Comparison of ENCODE assay signal across 8 mouse cellular contexts in genomic region chr6:54162786-54163185, GRCm38 (mm10).
DNase-seq lines count a peak whose midpoint lies in the region; ATAC-seq lines count a peak whose summit lies in the region.

No protein-coding gene starts in this region.

- peaks cover 9% of the 10 kb centered on the region; the same call in 1 of the 2 replicates for H3K4me1 ChIP-seq in kidney, embryonic 14.5 days (ENCODE audit: control insufficient read depth, insufficient read depth, low read length)
- peaks cover 23% of the 10 kb centered on the region for H3K4me1 ChIP-seq in intestine, embryonic 16.5 days (ENCODE audit: control insufficient read depth, insufficient read depth, low read length)
- H3K4me1 ChIP-seq in forebrain, embryonic 10.5 days, result peaks cover 20% of the 10 kb centered on the region
- 0 out of 2 replicates have a peak, but pooled peaks cover 4% of the 10 kb centered on the region for H3K4me1 ChIP-seq in forebrain, embryonic 11.5 days (replicated peaks; ENCODE audit: control insufficient read depth, insufficient read depth, low read length)

- peak overlapping the region; percentile 37; the same call in 1 of the 2 replicates for H3K27ac ChIP-seq in kidney, embryonic 14.5 days (ENCODE audit: low read depth, low read length)
- no peak overlapping the region for H3K27ac ChIP-seq in intestine, embryonic 16.5 days (ENCODE audit: low read length)
- H3K27ac ChIP-seq in forebrain, embryonic 10.5 days, result no peak overlapping the region
- no peak overlapping the region for H3K27ac ChIP-seq in forebrain, embryonic 11.5 days (ENCODE audit: low read depth, low read length)

- no peaks in the 10 kb centered on the region for H3K36me3 ChIP-seq in kidney, embryonic 14.5 days (ENCODE audit: control insufficient read depth, insufficient read depth, low read length)
- H3K36me3 ChIP-seq in intestine, embryonic 16.5 days (ENCODE audit: control insufficient read depth, insufficient read depth, low read length), result no peaks in the 10 kb centered on the region
- no peaks in the 10 kb centered on the region for H3K36me3 ChIP-seq in forebrain, embryonic 10.5 days (replicated peaks)
- no peaks in the 10 kb centered on the region for H3K36me3 ChIP-seq in forebrain, embryonic 11.5 days (ENCODE audit: control insufficient read depth, insufficient read depth, low read length)

- H3K9me3 ChIP-seq in kidney, embryonic 14.5 days (ENCODE audit: control insufficient read depth, low read length), result no peaks in the 10 kb centered on the region
- H3K9me3 ChIP-seq in intestine, embryonic 16.5 days (ENCODE audit: control insufficient read depth, low read length), result no peaks in the 10 kb centered on the region
- no peaks in the 10 kb centered on the region for H3K9me3 ChIP-seq in forebrain, embryonic 10.5 days
- no peaks in the 10 kb centered on the region for H3K9me3 ChIP-seq in forebrain, embryonic 11.5 days (ENCODE audit: control insufficient read depth, low read length)

- no peak overlapping the region for H3K9ac ChIP-seq in kidney, embryonic 14.5 days (ENCODE audit: low read depth, low read length)
- H3K9ac ChIP-seq in intestine, embryonic 16.5 days (ENCODE audit: low read depth, low read length), result no peak overlapping the region
- H3K9ac ChIP-seq in forebrain, embryonic 11.5 days (ENCODE audit: low read length), result no peak overlapping the region

- H3K4me2 ChIP-seq in kidney, embryonic 14.5 days (replicated peaks; ENCODE audit: low read depth, low read length), result no peak overlapping the region
- 0 out of 2 replicates have a peak overlapping the region, but pooled peaks have one; percentile 8 for H3K4me2 ChIP-seq in intestine, embryonic 16.5 days (ENCODE audit: low read depth, low read length)
- H3K4me2 ChIP-seq in forebrain, embryonic 11.5 days (ENCODE audit: low read depth, low read length, severe bottlenecking), result no peak overlapping the region

- no peaks in the 10 kb centered on the region for H3K27me3 ChIP-seq in kidney, embryonic 14.5 days (ENCODE audit: control insufficient read depth, insufficient read depth, low read length)
- no peaks in the 10 kb centered on the region for H3K27me3 ChIP-seq in intestine, embryonic 16.5 days (replicated peaks; ENCODE audit: control insufficient read depth, insufficient read depth, low read length)
- H3K27me3 ChIP-seq in forebrain, embryonic 10.5 days (ENCODE audit: poor library complexity, severe bottlenecking), result no peaks in the 10 kb centered on the region
- no peaks in the 10 kb centered on the region for H3K27me3 ChIP-seq in forebrain, embryonic 11.5 days (ENCODE audit: control insufficient read depth, insufficient read depth, low read length)

- ATAC-seq in kidney, embryonic 14.5 days (ENCODE audit: low FRiP score, low TSS enrichment), result no peak
- no peak for ATAC-seq in intestine, embryonic 16.5 days
- peak; percentile 92 for ATAC-seq in monocyte, adult 5-6 weeks (replicated peaks; ENCODE audit: insufficient number of reproducible peaks, low FRiP score, low TSS enrichment, poor library complexity, severe bottlenecking)
- no peak for ATAC-seq in forebrain, embryonic 11.5 days (replicated peaks; ENCODE audit: low FRiP score)

- no peak for DNase-seq in kidney, postnatal 14 days
- DNase-seq in adrenal gland, postnatal 36 days, result peak; percentile 4 to 16
- no peak for DNase-seq in forebrain, embryonic 10.5 days (ENCODE audit: extremely low spot score, low spot score)
- DNase-seq in forebrain, embryonic 11.5 days (ENCODE audit: low spot score), result no peak
- DNase-seq in urinary bladder, postnatal 10 days (ENCODE audit: low spot score), result no peak

- H3K4me3 ChIP-seq in kidney, embryonic 14.5 days (ENCODE audit: low read length), result no peak overlapping the region
- H3K4me3 ChIP-seq in intestine, embryonic 16.5 days (ENCODE audit: low read length), result no peak overlapping the region
- H3K4me3 ChIP-seq in forebrain, embryonic 10.5 days, result no peak overlapping the region
- no peak overlapping the region for H3K4me3 ChIP-seq in forebrain, embryonic 11.5 days (ENCODE audit: low read depth, low read length)

- 65% methylated on average over 9 of the region's 9 CpGs for WGBS in kidney, embryonic 14.5 days
- 64% methylated on average over 9 of the region's 9 CpGs for WGBS in intestine, embryonic 16.5 days
- WGBS in forebrain, embryonic 10.5 days, result 88% methylated on average over 9 of the region's 9 CpGs
- 85% methylated on average over 9 of the region's 9 CpGs for WGBS in forebrain, embryonic 11.5 days

Comparison
In these comparisons a context has a peak if more than half of its experiments do, and no peak if none do; other contexts are left out.
1. DNase-seq: peak in adrenal gland, postnatal 36 days (2 of 2); none in kidney, postnatal 14 days (single experiment), forebrain, embryonic 10.5 days (single experiment), forebrain, embryonic 11.5 days (single experiment) and urinary bladder, postnatal 10 days (single experiment).